Mouse (Mus musculus): ENCODE data around the gene Srsf5. TPM values are rescaled to one million over a fixed set of nuclear protein-coding genes. Genes with fewer than 3 reads are reported as not detected.
A peak's percentile ranks its signal among the peaks of the same experiment; 100 is the strongest.

The Srsf5 gene
- 514 and 599 TPM in 2 replicates for polyA plus RNA-seq (2015; fragmentation: Nextera tagmentation; extraction: Ambion mirVana)

GRCm38 (mm10) chr12:80945334-80945995 is at the start of gene Srsf5:
Gene Srsf5 (plus strand): TSS chr12:80945504.
- Histone ChIP-seq H3K27me3 (ENCODE audit: control insufficient read depth, insufficient read depth, low read depth, low read length) (no peaks in the 10 kb centered on the region), H3K9ac (ENCODE audit: low read length) (peak within 1 kb of the TSS; percentile 99), H3K27ac (ENCODE audit: low read length) (peak within 1 kb of the TSS; percentile 89), H3K4me3 (ENCODE audit: low read length) (peak within 1 kb of the TSS; percentile 93), H3K36me3 (ENCODE audit: control insufficient read depth, insufficient read depth, low read length) (peaks cover 25% of the 10 kb centered on the region), H3K9me3 (ENCODE audit: control insufficient read depth, low read length) (no peaks in the 10 kb centered on the region), H3K4me2 (ENCODE audit: low read depth, low read length) (peak within 1 kb of the TSS; percentile 85), H3K4me1 (replicated peaks; ENCODE audit: control insufficient read depth, insufficient read depth, low read length) (peaks cover 12% of the 10 kb centered on the region)
- WGBS, result under 1% methylated on average over 55 of the region's 57 CpGs
- ATAC-seq (ENCODE audit: low read depth), result peak; percentile 95

DNA sequence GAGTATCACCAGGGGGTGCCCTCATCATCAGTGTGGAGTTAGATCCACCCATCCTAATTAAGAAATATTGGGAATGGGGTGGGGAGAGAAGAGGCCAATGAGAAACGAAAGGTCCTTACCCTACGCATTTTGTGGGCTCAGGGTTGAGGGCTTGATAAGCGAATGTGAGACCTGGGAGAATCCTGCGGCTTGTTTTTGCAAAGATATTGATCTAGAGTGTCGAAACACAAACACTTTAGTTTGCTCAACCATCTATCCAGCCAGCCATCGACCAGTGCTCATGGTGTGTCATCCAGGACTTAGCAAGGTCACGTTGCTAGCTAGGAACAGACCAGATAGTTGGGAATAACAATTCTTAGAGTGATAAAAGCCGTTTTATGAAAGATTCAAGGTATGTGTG is 35.7 kb upstream of the Srsf5 start:
- Histone ChIP-seq H3K27ac (ENCODE audit: low read length) (no peak overlapping the region), H3K9me3 (ENCODE audit: control insufficient read depth, low read length) (no peaks in the 10 kb centered on the region), H3K4me3 (ENCODE audit: low read length) (no peak overlapping the region), H3K4me2 (ENCODE audit: low read depth, low read length) (no peak overlapping the region), H3K9ac (ENCODE audit: low read length) (no peak overlapping the region), H3K4me1 (replicated peaks; ENCODE audit: control insufficient read depth, insufficient read depth, low read length) (no peaks in the 10 kb centered on the region), H3K36me3 (ENCODE audit: control insufficient read depth, insufficient read depth, low read length) (no peaks in the 10 kb centered on the region), H3K27me3 (ENCODE audit: control insufficient read depth, insufficient read depth, low read depth, low read length) (no peaks in the 10 kb centered on the region)
- no peak for ATAC-seq (ENCODE audit: low read depth)
- WGBS, result 66% methylated on average over 8 of the region's 8 CpGs

- Histone ChIP-seq H3K9ac (ENCODE audit: low read length) (no peak overlapping the region), H3K27ac (ENCODE audit: low read length) (no peak overlapping the region), H3K36me3 (ENCODE audit: control insufficient read depth, insufficient read depth, low read length) (no peaks in the 10 kb centered on the region), H3K27me3 (ENCODE audit: control insufficient read depth, insufficient read depth, low read depth, low read length) (no peaks in the 10 kb centered on the region), H3K4me1 (replicated peaks; ENCODE audit: control insufficient read depth, insufficient read depth, low read length) (no peaks in the 10 kb centered on the region), H3K9me3 (ENCODE audit: control insufficient read depth, low read length) (no peaks in the 10 kb centered on the region), H3K4me2 (ENCODE audit: low read depth, low read length) (no peak overlapping the region), H3K4me3 (ENCODE audit: low read length) (no peak overlapping the region)
- ATAC-seq (ENCODE audit: low read depth), result no peak
- WGBS, result 55% methylated on average over 7 of the region's 7 CpGs
These were observed 27.5 kb upstream of the Srsf5 start for GRCm38 (mm10) chr12:80917764-80918163.

DNA sequence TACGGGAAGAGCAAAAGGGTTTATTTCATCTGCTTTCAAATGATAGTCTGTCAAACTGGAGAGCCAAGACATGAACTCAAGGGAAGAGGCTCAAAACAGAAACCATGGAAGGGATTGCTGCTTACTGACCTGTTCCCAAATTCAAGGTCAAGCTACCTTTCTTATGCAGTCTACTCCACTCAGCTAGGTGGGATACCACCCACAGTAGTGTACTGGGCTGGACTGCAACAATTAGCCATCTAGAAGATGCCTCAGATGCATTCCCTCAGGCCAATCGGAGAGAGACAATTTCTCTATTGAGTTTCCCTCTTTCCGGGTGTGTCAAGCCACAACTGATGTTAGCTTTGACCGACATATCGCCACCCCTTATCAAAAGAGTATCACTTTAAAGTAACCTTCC is 24.0 kb upstream of the Srsf5 start:
- H3K36me3 ChIP-seq (ENCODE audit: control insufficient read depth, insufficient read depth, low read length), result no peaks in the 10 kb centered on the region
- H3K4me3 ChIP-seq (ENCODE audit: low read length), result no peak overlapping the region
- no peak overlapping the region for H3K4me2 ChIP-seq (ENCODE audit: low read depth, low read length)
- peaks cover 7% of the 10 kb centered on the region; the same call in 1 of the 2 replicates for H3K4me1 ChIP-seq (replicated peaks; ENCODE audit: control insufficient read depth, insufficient read depth, low read length)
- H3K9me3 ChIP-seq (ENCODE audit: control insufficient read depth, low read length), result no peaks in the 10 kb centered on the region
- no peaks in the 10 kb centered on the region for H3K27me3 ChIP-seq (ENCODE audit: control insufficient read depth, insufficient read depth, low read depth, low read length)
- ATAC-seq (ENCODE audit: low read depth), result no peak
- no peak overlapping the region for H3K27ac ChIP-seq (ENCODE audit: low read length)
- WGBS, result 80% methylated on average over 5 of the region's 5 CpGs
- no peak overlapping the region for H3K9ac ChIP-seq (ENCODE audit: low read length)

- Histone ChIP-seq H3K36me3 (ENCODE audit: control insufficient read depth, insufficient read depth, low read length) (no peaks in the 10 kb centered on the region), H3K4me2 (ENCODE audit: low read depth, low read length) (peak overlapping the region; percentile 45), H3K27me3 (ENCODE audit: control insufficient read depth, insufficient read depth, low read depth, low read length) (no peaks in the 10 kb centered on the region), H3K4me3 (ENCODE audit: low read length) (no peak overlapping the region), H3K4me1 (replicated peaks; ENCODE audit: control insufficient read depth, insufficient read depth, low read length) (peaks cover 7% of the 10 kb centered on the region; the same call in 1 of the 2 replicates), H3K9ac (ENCODE audit: low read length) (no peak overlapping the region), H3K9me3 (ENCODE audit: control insufficient read depth, low read length) (no peaks in the 10 kb centered on the region), H3K27ac (ENCODE audit: low read length) (no peak overlapping the region)
- ATAC-seq (ENCODE audit: low read depth), result peak; percentile 39; the same call in 1 of the 2 replicates
- WGBS, result 7% methylated on average over 7 of the region's 7 CpGs
These were observed 22.4 kb upstream of the Srsf5 start for GRCm38 (mm10) chr12:80922869-80923268.

DNA sequence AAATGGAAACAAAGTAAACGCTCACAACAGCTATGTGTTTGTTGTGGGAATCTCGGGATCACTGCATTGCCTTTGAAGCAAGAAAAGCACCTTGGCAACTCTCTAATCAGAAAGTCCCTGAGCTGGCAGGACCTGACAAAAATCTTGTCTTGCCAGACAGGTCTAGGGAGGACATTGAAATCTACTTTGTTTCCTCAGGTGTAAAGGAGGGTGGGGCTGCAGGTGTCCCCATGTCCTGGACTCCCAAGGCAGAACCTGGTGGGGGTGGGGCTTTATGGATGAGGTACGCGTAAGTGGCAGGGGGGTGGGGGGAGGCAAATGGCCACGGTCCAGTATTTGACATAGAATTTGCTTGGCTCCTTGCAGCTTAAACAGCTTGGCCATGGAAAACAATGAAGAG is 21.7 kb upstream of the Srsf5 start:
- Histone ChIP-seq H3K4me3 (ENCODE audit: low read length) (no peak overlapping the region), H3K27ac (ENCODE audit: low read length) (peak overlapping the region; percentile 79), H3K36me3 (ENCODE audit: control insufficient read depth, insufficient read depth, low read length) (no peaks in the 10 kb centered on the region), H3K9me3 (ENCODE audit: control insufficient read depth, low read length) (no peaks in the 10 kb centered on the region), H3K27me3 (ENCODE audit: control insufficient read depth, insufficient read depth, low read depth, low read length) (no peaks in the 10 kb centered on the region), H3K9ac (ENCODE audit: low read length) (no peak overlapping the region), H3K4me2 (ENCODE audit: low read depth, low read length) (0 out of 2 replicates have a peak overlapping the region, but pooled peaks have one; percentile 8), H3K4me1 (replicated peaks; ENCODE audit: control insufficient read depth, insufficient read depth, low read length) (peaks cover 7% of the 10 kb centered on the region; the same call in 1 of the 2 replicates)
- WGBS, result 41% methylated on average over 5 of the region's 5 CpGs
- peak; percentile 57 for ATAC-seq (ENCODE audit: low read depth)

- H3K4me2 ChIP-seq (ENCODE audit: low read depth, low read length), result 0 out of 2 replicates have a peak overlapping the region, but pooled peaks have one; percentile 8
- H3K27ac ChIP-seq (ENCODE audit: low read length), result peak overlapping the region; percentile 79
- peaks cover 7% of the 10 kb centered on the region; the same call in 1 of the 2 replicates for H3K4me1 ChIP-seq (replicated peaks; ENCODE audit: control insufficient read depth, insufficient read depth, low read length)
- 44% methylated on average over 3 of the region's 3 CpGs for WGBS
- ATAC-seq (ENCODE audit: low read depth), result peak; percentile 83
- H3K27me3 ChIP-seq (ENCODE audit: control insufficient read depth, insufficient read depth, low read depth, low read length), result no peaks in the 10 kb centered on the region
- H3K9ac ChIP-seq (ENCODE audit: low read length), result no peak overlapping the region
- H3K4me3 ChIP-seq (ENCODE audit: low read length), result no peak overlapping the region
- H3K36me3 ChIP-seq (ENCODE audit: control insufficient read depth, insufficient read depth, low read length), result no peaks in the 10 kb centered on the region
- no peaks in the 10 kb centered on the region for H3K9me3 ChIP-seq (ENCODE audit: control insufficient read depth, low read length)
These were observed 21.1 kb upstream of the Srsf5 start for GRCm38 (mm10) chr12:80924205-80924604.

DNA sequence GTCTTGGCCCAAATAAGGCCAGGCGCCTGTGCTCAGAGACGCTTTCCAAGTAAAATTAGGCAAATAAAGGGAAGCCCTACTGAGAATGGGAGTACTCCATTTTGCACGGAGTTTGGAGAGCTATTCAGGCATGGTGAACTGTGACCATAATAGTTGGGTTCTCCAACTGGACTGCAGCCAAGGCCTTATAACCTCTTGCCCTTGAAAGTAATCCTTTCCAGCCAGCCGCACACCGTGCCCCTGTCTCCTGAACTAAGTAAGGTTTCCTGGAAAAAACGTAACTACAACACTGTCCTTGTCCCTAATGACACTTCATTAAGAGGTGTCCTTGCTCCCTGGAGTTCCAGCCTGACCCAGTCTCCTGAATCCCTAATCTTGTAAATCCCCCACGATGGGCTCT is 19.4 kb upstream of the Srsf5 start:
- ATAC-seq (ENCODE audit: low read depth), result no peak
- H3K9me3 ChIP-seq (ENCODE audit: control insufficient read depth, low read length), result no peaks in the 10 kb centered on the region
- 44% methylated on average over 7 of the region's 7 CpGs for WGBS
- no peak overlapping the region for H3K4me3 ChIP-seq (ENCODE audit: low read length)
- H3K27me3 ChIP-seq (ENCODE audit: control insufficient read depth, insufficient read depth, low read depth, low read length), result no peaks in the 10 kb centered on the region
- H3K27ac ChIP-seq (ENCODE audit: low read length), result no peak overlapping the region
- no peak overlapping the region for H3K9ac ChIP-seq (ENCODE audit: low read length)
- H3K4me2 ChIP-seq (ENCODE audit: low read depth, low read length), result no peak overlapping the region
- H3K36me3 ChIP-seq (ENCODE audit: control insufficient read depth, insufficient read depth, low read length), result no peaks in the 10 kb centered on the region
- H3K4me1 ChIP-seq (replicated peaks; ENCODE audit: control insufficient read depth, insufficient read depth, low read length), result peaks cover 7% of the 10 kb centered on the region; the same call in 1 of the 2 replicates

DNA sequence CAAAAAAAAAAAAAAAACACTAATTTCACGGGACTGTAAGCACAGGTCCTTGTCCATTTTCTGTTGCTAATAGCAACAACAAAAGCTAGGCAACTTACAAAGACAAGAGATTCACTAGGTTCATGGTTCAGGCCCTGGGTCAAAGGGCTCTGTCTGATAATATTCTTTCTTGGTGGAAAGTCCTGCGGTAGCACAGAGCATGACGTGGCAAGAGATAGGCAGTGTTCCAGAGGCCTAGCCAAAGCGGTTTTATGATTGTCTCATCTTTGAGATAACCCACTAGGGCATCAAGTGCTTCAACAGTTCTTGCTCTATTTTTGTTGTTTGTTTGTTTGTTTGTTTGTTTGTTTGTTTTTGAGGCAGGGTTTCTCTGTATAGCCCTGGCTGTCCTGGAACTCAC is 18.8 kb upstream of the Srsf5 start:
- Histone ChIP-seq H3K27me3 (ENCODE audit: control insufficient read depth, insufficient read depth, low read depth, low read length) (no peaks in the 10 kb centered on the region), H3K4me3 (ENCODE audit: low read length) (no peak overlapping the region), H3K9me3 (ENCODE audit: control insufficient read depth, low read length) (no peaks in the 10 kb centered on the region), H3K27ac (ENCODE audit: low read length) (no peak overlapping the region), H3K36me3 (ENCODE audit: control insufficient read depth, insufficient read depth, low read length) (no peaks in the 10 kb centered on the region), H3K9ac (ENCODE audit: low read length) (no peak overlapping the region), H3K4me1 (replicated peaks; ENCODE audit: control insufficient read depth, insufficient read depth, low read length) (peaks cover 7% of the 10 kb centered on the region; the same call in 1 of the 2 replicates), H3K4me2 (ENCODE audit: low read depth, low read length) (no peak overlapping the region)
- ATAC-seq (ENCODE audit: low read depth), result no peak
- WGBS, result 86% methylated on average over 4 of the region's 4 CpGs
